Mouse (Mus musculus): ENCODE results near the gene Cdh13. TPM values are rescaled to one million over a fixed set of nuclear protein-coding genes. Genes with fewer than 3 reads are reported as not detected.

The Cdh13 gene
- polyA plus RNA-seq, 1 experiment, result not detected

- WGBS, result 24% methylated on average over 5 of the region's 5 CpGs
- Histone ChIP-seq H3K27ac (ENCODE audit: control insufficient read depth, insufficient read depth, low read depth, low read length, poor library complexity) (no peak overlapping the region), H3K4me1 (ENCODE audit: control insufficient read depth, insufficient read depth, low read length) (no peaks in the 10 kb centered on the region), H3K4me3 (replicated peaks; ENCODE audit: control insufficient read depth, low read depth, low read length) (no peak overlapping the region)
- TF ChIP-seq CTCF (IDR thresholded peaks at IDR 0.05; ENCODE audit: control insufficient read depth, insufficient read depth, low read length) (no peak), POLR2A (IDR thresholded peaks at IDR 0.05; ENCODE audit: borderline replicate concordance, control insufficient read depth, low read depth, low read length) (no peak)
These were observed 256.0 kb downstream of the Cdh13 start for GRCm38 (mm10) chr8:118539559-118539819.

- WGBS, result 81% methylated on average over 4 of the region's 4 CpGs
- H3K4me3 ChIP-seq (replicated peaks; ENCODE audit: control insufficient read depth, low read depth, low read length), result no peak overlapping the region
- TF ChIP-seq POLR2A (IDR thresholded peaks at IDR 0.05; ENCODE audit: borderline replicate concordance, control insufficient read depth, low read depth, low read length) (no peak), CTCF (IDR thresholded peaks at IDR 0.05; ENCODE audit: control insufficient read depth, insufficient read depth, low read length) (no peak)
- no peak overlapping the region for H3K27ac ChIP-seq (ENCODE audit: control insufficient read depth, insufficient read depth, low read depth, low read length, poor library complexity)
- no peaks in the 10 kb centered on the region for H3K4me1 ChIP-seq (ENCODE audit: control insufficient read depth, insufficient read depth, low read length)
These were observed 256.4 kb downstream of the Cdh13 start for GRCm38 (mm10) chr8:118539941-118540340.

GRCm38 (mm10) chr8:118552397-118552796 is 268.9 kb downstream of the Cdh13 start:
- no peak overlapping the region for H3K4me3 ChIP-seq (replicated peaks; ENCODE audit: control insufficient read depth, low read depth, low read length)
- 85% methylated on average over 14 of the region's 14 CpGs for WGBS
- TF ChIP-seq CTCF (IDR thresholded peaks at IDR 0.05; ENCODE audit: control insufficient read depth, insufficient read depth, low read length) (no peak), POLR2A (IDR thresholded peaks at IDR 0.05; ENCODE audit: borderline replicate concordance, control insufficient read depth, low read depth, low read length) (no peak)
- H3K27ac ChIP-seq (ENCODE audit: control insufficient read depth, insufficient read depth, low read depth, low read length, poor library complexity), result no peak overlapping the region
- no peaks in the 10 kb centered on the region for H3K4me1 ChIP-seq (ENCODE audit: control insufficient read depth, insufficient read depth, low read length)

- Histone ChIP-seq H3K27ac (ENCODE audit: control insufficient read depth, insufficient read depth, low read depth, low read length, poor library complexity) (no peak overlapping the region), H3K4me3 (replicated peaks; ENCODE audit: control insufficient read depth, low read depth, low read length) (no peak overlapping the region), H3K4me1 (ENCODE audit: control insufficient read depth, insufficient read depth, low read length) (no peaks in the 10 kb centered on the region)
- TF ChIP-seq POLR2A (IDR thresholded peaks at IDR 0.05; ENCODE audit: borderline replicate concordance, control insufficient read depth, low read depth, low read length) (no peak), CTCF (IDR thresholded peaks at IDR 0.05; ENCODE audit: control insufficient read depth, insufficient read depth, low read length) (no peak)
- 90% methylated on average over 4 of the region's 4 CpGs for WGBS
These were observed 269.3 kb downstream of the Cdh13 start for GRCm38 (mm10) chr8:118552842-118553241.

- 74% methylated on average over 6 of the region's 6 CpGs for WGBS
- H3K4me1 ChIP-seq (ENCODE audit: control insufficient read depth, insufficient read depth, low read length), result no peaks in the 10 kb centered on the region
- no peak overlapping the region for H3K4me3 ChIP-seq (replicated peaks; ENCODE audit: control insufficient read depth, low read depth, low read length)
- TF ChIP-seq POLR2A (IDR thresholded peaks at IDR 0.05; ENCODE audit: borderline replicate concordance, control insufficient read depth, low read depth, low read length), result no peak
- TF ChIP-seq CTCF (IDR thresholded peaks at IDR 0.05; ENCODE audit: control insufficient read depth, insufficient read depth, low read length), result no peak
- H3K27ac ChIP-seq (ENCODE audit: control insufficient read depth, insufficient read depth, low read depth, low read length, poor library complexity), result no peak overlapping the region
These were observed 280.5 kb downstream of the Cdh13 start for GRCm38 (mm10) chr8:118564024-118564423.

GRCm38 (mm10) chr8:118565186-118565585 is 281.7 kb downstream of the Cdh13 start:
- TF ChIP-seq POLR2A (IDR thresholded peaks at IDR 0.05; ENCODE audit: borderline replicate concordance, control insufficient read depth, low read depth, low read length) (no peak), CTCF (IDR thresholded peaks at IDR 0.05; ENCODE audit: control insufficient read depth, insufficient read depth, low read length) (no peak)
- no peak overlapping the region for H3K27ac ChIP-seq (ENCODE audit: control insufficient read depth, insufficient read depth, low read depth, low read length, poor library complexity)
- 75% methylated on average over 5 of the region's 5 CpGs for WGBS
- no peak overlapping the region for H3K4me3 ChIP-seq (replicated peaks; ENCODE audit: control insufficient read depth, low read depth, low read length)
- no peaks in the 10 kb centered on the region for H3K4me1 ChIP-seq (ENCODE audit: control insufficient read depth, insufficient read depth, low read length)

GRCm38 (mm10) chr8:118565887-118566747 is 282.6 kb downstream of the Cdh13 start:
- H3K4me1 ChIP-seq (ENCODE audit: control insufficient read depth, insufficient read depth, low read length), result no peaks in the 10 kb centered on the region
- 70% methylated on average over 6 of the region's 6 CpGs for WGBS
- no peak overlapping the region for H3K27ac ChIP-seq (ENCODE audit: control insufficient read depth, insufficient read depth, low read depth, low read length, poor library complexity)
- TF ChIP-seq POLR2A (IDR thresholded peaks at IDR 0.05; ENCODE audit: borderline replicate concordance, control insufficient read depth, low read depth, low read length), result no peak
- TF ChIP-seq CTCF (IDR thresholded peaks at IDR 0.05; ENCODE audit: control insufficient read depth, insufficient read depth, low read length), result no peak
- H3K4me3 ChIP-seq (replicated peaks; ENCODE audit: control insufficient read depth, low read depth, low read length), result no peak overlapping the region

- TF ChIP-seq CTCF (IDR thresholded peaks at IDR 0.05; ENCODE audit: control insufficient read depth, insufficient read depth, low read length) (no peak), POLR2A (IDR thresholded peaks at IDR 0.05; ENCODE audit: borderline replicate concordance, control insufficient read depth, low read depth, low read length) (no peak)
- H3K27ac ChIP-seq (ENCODE audit: control insufficient read depth, insufficient read depth, low read depth, low read length, poor library complexity), result no peak overlapping the region
- H3K4me3 ChIP-seq (replicated peaks; ENCODE audit: control insufficient read depth, low read depth, low read length), result no peak overlapping the region
- WGBS, result 74% methylated on average over 8 of the region's 8 CpGs
- H3K4me1 ChIP-seq (ENCODE audit: control insufficient read depth, insufficient read depth, low read length), result no peaks in the 10 kb centered on the region
These were observed 285.8 kb downstream of the Cdh13 start for GRCm38 (mm10) chr8:118569366-118569765.

Measured in bone marrow, adult 2 months (tissue).